Comparison of ENCODE assay signal across 19 mouse cellular contexts in genomic region chr9:22166686-22167085, GRCm38 (mm10). TPM values are rescaled to one million over a fixed set of nuclear protein-coding genes. Genes with fewer than 3 reads are reported as not detected.
A peak's percentile ranks its signal among the peaks of the same experiment; 100 is the strongest.
DNase-seq lines count a peak whose midpoint lies in the region; ATAC-seq and TF ChIP-seq lines count a peak whose summit lies in the region.
"Had no signal": no experiment of that assay in that cellular context is flagged by ENCODE, and none has a peak within 500 bp of the region (broad histone marks: within the 10 kb centered on the region; RNA-seq: fewer than 3 reads in every experiment).

No protein-coding gene starts in this region.

- TF ChIP-seq CTCF in hindbrain, postnatal 0 days (IDR thresholded peaks at IDR 0.05; ENCODE audit: low read depth), result peak; percentile 33; the same call in 1 of the 2 replicates
- TF ChIP-seq CTCF in MEL (IDR thresholded peaks at IDR 0.05 in 2 of 3, conservative IDR thresholded peaks at IDR 0.05 in 1 of 3; ENCODE audit: control insufficient read depth in 1 of 3, insufficient read depth in 1 of 3, low read depth in 2 of 3, low read length in 3 of 3, poor library complexity in 1 of 3, severe bottlenecking in 1 of 3), result peak; percentile 59 to 65 (median 61)

- 91% methylated on average over 10 of the region's 10 CpGs for WGBS in hindbrain, postnatal 0 days
- WGBS in hindbrain, embryonic 12.5 days, result 90% methylated on average over 10 of the region's 10 CpGs

- no peak for ATAC-seq in hindbrain, postnatal 0 days
- ATAC-seq in hindbrain, embryonic 12.5 days (ENCODE audit: low FRiP score), result no peak
- ATAC-seq: midbrain, embryonic 15.5 days had no signal

- TF ChIP-seq EP300 in MEL (IDR thresholded peaks at IDR 0.05; ENCODE audit: low read depth in 1 of 2, low read length in 2 of 2), result no peak

- no peaks in the 10 kb centered on the region for H3K36me3 ChIP-seq in hindbrain, postnatal 0 days (ENCODE audit: insufficient read depth, low read length)
- no peaks in the 10 kb centered on the region for H3K36me3 ChIP-seq in hindbrain, embryonic 12.5 days
- H3K36me3 ChIP-seq in MEL (ENCODE audit: control insufficient read depth in 1 of 2, insufficient read depth in 2 of 2, low read length in 2 of 2), result no peaks in the 10 kb centered on the region
- H3K36me3 ChIP-seq: forebrain, embryonic 12.5 days; limb, embryonic 15.5 days; midbrain, embryonic 15.5 days had no signal

- no peak for TF ChIP-seq POLR2A in MEL (IDR thresholded peaks at IDR 0.05; ENCODE audit: control insufficient read depth in 1 of 2, insufficient read depth in 1 of 2, low read depth in 1 of 2, low read length in 2 of 2, poor library complexity in 1 of 2)

- no peak overlapping the region for H3K27ac ChIP-seq in hindbrain, postnatal 0 days
- no peak overlapping the region for H3K27ac ChIP-seq in hindbrain, embryonic 12.5 days
- H3K27ac ChIP-seq in MEL (ENCODE audit: control insufficient read depth, low read depth, low read length), result no peak overlapping the region
- H3K27ac ChIP-seq: forebrain, embryonic 12.5 days; limb, embryonic 15.5 days; midbrain, embryonic 15.5 days had no signal

- TF ChIP-seq RAD21 in MEL (IDR thresholded peaks at IDR 0.05; ENCODE audit: low read depth, low read length), result peak; percentile 50

- no peak overlapping the region for H3K4me3 ChIP-seq in hindbrain, postnatal 0 days (ENCODE audit: low read length)
- no peak overlapping the region for H3K4me3 ChIP-seq in hindbrain, embryonic 12.5 days
- no peak overlapping the region for H3K4me3 ChIP-seq in MEL (ENCODE audit: control insufficient read depth in 1 of 2, insufficient read depth in 1 of 2, low read depth in 2 of 2, low read length in 2 of 2)
- H3K4me3 ChIP-seq: forebrain, embryonic 12.5 days; limb, embryonic 15.5 days; midbrain, embryonic 15.5 days had no signal

- no peaks in the 10 kb centered on the region for H3K27me3 ChIP-seq in hindbrain, postnatal 0 days (ENCODE audit: insufficient read depth, low read length)
- H3K27me3 ChIP-seq in hindbrain, embryonic 12.5 days, result peaks cover 4% of the 10 kb centered on the region; the same call in 1 of the 2 replicates
- peaks cover 0 to 2% of the 10 kb centered on the region in 2 experiments; a peak in 1 of 4 replicates for H3K27me3 ChIP-seq in MEL (ENCODE audit: control insufficient read depth in 1 of 2, insufficient read depth in 2 of 2, low read length in 2 of 2)
- H3K27me3 ChIP-seq: limb, embryonic 15.5 days; midbrain, embryonic 15.5 days had no signal

- H3K4me2 ChIP-seq in hindbrain, postnatal 0 days (ENCODE audit: low read depth, low read length), result no peak overlapping the region
- H3K4me2 ChIP-seq in hindbrain, embryonic 12.5 days (replicated peaks), result no peak overlapping the region
- H3K4me2 ChIP-seq: forebrain, embryonic 12.5 days; limb, embryonic 15.5 days; lung, embryonic 14.5 days; midbrain, embryonic 15.5 days had no signal

- no peaks in the 10 kb centered on the region for H3K79me2 ChIP-seq in MEL (ENCODE audit: control insufficient read depth, insufficient read depth, low read length, poor library complexity)

- H3K9ac ChIP-seq in hindbrain, postnatal 0 days (replicated peaks; ENCODE audit: low read length), result no peak overlapping the region
- no peak overlapping the region for H3K9ac ChIP-seq in hindbrain, embryonic 12.5 days
- H3K9ac ChIP-seq in MEL (ENCODE audit: control insufficient read depth, low read depth, low read length, poor library complexity, severe bottlenecking), result no peak overlapping the region
- H3K9ac ChIP-seq: forebrain, embryonic 12.5 days; limb, embryonic 15.5 days; lung, embryonic 14.5 days; midbrain, embryonic 15.5 days had no signal

- H3K9me3 ChIP-seq in hindbrain, postnatal 0 days (ENCODE audit: low read length), result no peaks in the 10 kb centered on the region
- 0 out of 2 replicates have a peak, but pooled peaks cover 3% of the 10 kb centered on the region for H3K9me3 ChIP-seq in hindbrain, embryonic 12.5 days (replicated peaks)
- H3K9me3 ChIP-seq in MEL (replicated peaks; ENCODE audit: insufficient read depth, low read length), result no peaks in the 10 kb centered on the region
- H3K9me3 ChIP-seq: limb, embryonic 15.5 days; midbrain, embryonic 15.5 days had no signal

- peaks cover 5% of the 10 kb centered on the region; the same call in 1 of the 2 replicates for H3K4me1 ChIP-seq in hindbrain, postnatal 0 days (ENCODE audit: insufficient read depth, low read length)
- H3K4me1 ChIP-seq in hindbrain, embryonic 12.5 days, result peaks cover 5% of the 10 kb centered on the region; the same call in 1 of the 2 replicates
- no peaks in the 10 kb centered on the region for H3K4me1 ChIP-seq in MEL (ENCODE audit: control insufficient read depth in 1 of 2, insufficient read depth in 2 of 2, low read length in 2 of 2)
- H3K4me1 ChIP-seq: midbrain, embryonic 15.5 days had no signal

- DNase-seq in hindbrain, postnatal 0 days (ENCODE audit: low spot score), result no peak
- peak; percentile 7 for DNase-seq in lung, postnatal 36 days
- DNase-seq in lung, postnatal 14 days, result no peak
- DNase-seq in MEL (ENCODE audit: low read depth, low spot score), result peak; percentile 62
- DNase-seq in testis, postnatal 14 days (ENCODE audit: low spot score), result peak; percentile 75
- DNase-seq in right cerebral cortex, postnatal 4 days, result no peak
- DNase-seq: cerebellum, adult 8-10 months; heart, adult 18-20 months; layer of hippocampus, adult 9-11 months; lung, embryonic 14.5 days; retina, postnatal 1 day had no signal

TF ChIP-seq in MEL, 35 proteins besides CTCF, POLR2A, EP300 and RAD21:
- TF ChIP-seq SMC3 (IDR thresholded peaks at IDR 0.05; ENCODE audit: low read depth, low read length) (peak; percentile 28; the same call in 1 of the 2 replicates), ZC3H11A (IDR thresholded peaks at IDR 0.05; ENCODE audit: low read depth, low read length) (no peak), TBP (IDR thresholded peaks at IDR 0.05; ENCODE audit: low read depth, low read length) (no peak)

RNA-seq across cellular contexts. Expression of gene Pigyl, which starts 10.0 kb away (rescaled TPM):
- 20.5 and 37.1 TPM in 2 replicates for total RNA-seq in hindbrain, postnatal 0 days (2014; rRNA removed)
- 109 and 111 TPM in 2 replicates for polyA plus RNA-seq in hindbrain, postnatal 0 days (2015; fragmentation: Nextera tagmentation; extraction: Ambion mirVana)
- 58.8 and 65.6 TPM in 2 replicates for polyA plus RNA-seq in hindbrain, embryonic 12.5 days (2016; fragmentation: Nextera tagmentation; extraction: Ambion mirVana)
- 80.2 and 103 TPM in 2 replicates for total RNA-seq in MEL (2012; rRNA removed)
- 100 to 1,000 TPM in 1 of 2 experiments, not detected in 1; 146 TPM for polyA plus RNA-seq in MEL (2012; ENCODE audit: insufficient read depth in 1 of 2, insufficient read length in 2 of 2, low read depth in 1 of 2, low replicate concordance in 2 of 2, missing spikeins in 1 of 2)

RNA-seq across cellular contexts. Expression of gene Zfp872, which starts 21.2 kb away (rescaled TPM):
- total RNA-seq in hindbrain, postnatal 0 days (2014; rRNA removed), result 0.26 TPM in 1 of 2 replicates, not detected in the other
- 0.24 and 0.33 TPM in 2 replicates for polyA plus RNA-seq in hindbrain, postnatal 0 days (2015; fragmentation: Nextera tagmentation; extraction: Ambion mirVana)
- polyA plus RNA-seq in hindbrain, embryonic 12.5 days (2016; fragmentation: Nextera tagmentation; extraction: Ambion mirVana), result 0.26 TPM in 1 of 2 replicates, not detected in the other
- not detected in 2 replicates for total RNA-seq in MEL (2012; rRNA removed)
- polyA plus RNA-seq in MEL (2012; ENCODE audit: insufficient read depth in 1 of 2, insufficient read length in 2 of 2, low read depth in 1 of 2, low replicate concordance in 2 of 2, missing spikeins in 1 of 2), result not detected
- total RNA-seq: CH12.LX; megakaryocyte, adult 5-6 weeks had no signal
- polyA plus RNA-seq: hindbrain, embryonic 11.5 days; small intestine, adult 2 months had no signal

RNA-seq across cellular contexts. Expression of gene Acp5, which starts 31.2 kb away (rescaled TPM):
- total RNA-seq in hindbrain, postnatal 0 days (2014; rRNA removed), result 0.18 and 1.8 TPM in 2 replicates
- polyA plus RNA-seq in hindbrain, postnatal 0 days (2015; fragmentation: Nextera tagmentation; extraction: Ambion mirVana), result 0.63 and 1.2 TPM in 2 replicates
- 8.3 and 9.8 TPM in 2 replicates for polyA plus RNA-seq in hindbrain, embryonic 12.5 days (2016; fragmentation: Nextera tagmentation; extraction: Ambion mirVana)
- total RNA-seq in MEL (2012; rRNA removed), result 5.8 and 15.6 TPM in 2 replicates
- 10 to 100 TPM in 1 of 2 experiments, not detected in 1; 17.4 TPM for polyA plus RNA-seq in MEL (2012; ENCODE audit: insufficient read depth in 1 of 2, insufficient read length in 2 of 2, low read depth in 1 of 2, low replicate concordance in 2 of 2, missing spikeins in 1 of 2)

RNA-seq across cellular contexts. Expression of gene Elof1, which starts 49.7 kb away (rescaled TPM):
- 142 and 165 TPM in 2 replicates for total RNA-seq in hindbrain, postnatal 0 days (2014; rRNA removed)
- polyA plus RNA-seq in hindbrain, postnatal 0 days (2015; fragmentation: Nextera tagmentation; extraction: Ambion mirVana), result 171 and 178 TPM in 2 replicates
- 161 and 177 TPM in 2 replicates for polyA plus RNA-seq in hindbrain, embryonic 12.5 days (2016; fragmentation: Nextera tagmentation; extraction: Ambion mirVana)
- total RNA-seq in MEL (2012; rRNA removed), result 390 and 421 TPM in 2 replicates
- 100 to 1,000 TPM in 1 of 2 experiments, not detected in 1; 505 TPM for polyA plus RNA-seq in MEL (2012; ENCODE audit: insufficient read depth in 1 of 2, insufficient read length in 2 of 2, low read depth in 1 of 2, low replicate concordance in 2 of 2, missing spikeins in 1 of 2)

RNA-seq across cellular contexts. Expression of gene Zfp809, which starts 58.8 kb away (rescaled TPM):
- total RNA-seq in hindbrain, postnatal 0 days (2014; rRNA removed), result 5.3 and 6.4 TPM in 2 replicates
- 6.1 and 8.4 TPM in 2 replicates for polyA plus RNA-seq in hindbrain, postnatal 0 days (2015; fragmentation: Nextera tagmentation; extraction: Ambion mirVana)
- 10.5 and 11.5 TPM in 2 replicates for polyA plus RNA-seq in hindbrain, embryonic 12.5 days (2016; fragmentation: Nextera tagmentation; extraction: Ambion mirVana)
- 58.6 and 67.8 TPM in 2 replicates for total RNA-seq in MEL (2012; rRNA removed)
- polyA plus RNA-seq in MEL (2012; ENCODE audit: insufficient read depth in 1 of 2, insufficient read length in 2 of 2, low read depth in 1 of 2, low replicate concordance in 2 of 2, missing spikeins in 1 of 2), result 100 to 1,000 TPM in 1 of 2 experiments, not detected in 1; 101 TPM

Comparison
In these comparisons a context has a peak if more than half of its experiments do, and no peak if none do; other contexts are left out.
1. DNase-seq: peak in lung, postnatal 36 days (single experiment), MEL (single experiment) and testis, postnatal 14 days (single experiment); none in hindbrain, postnatal 0 days (single experiment), lung, postnatal 14 days (single experiment) and right cerebral cortex, postnatal 4 days (single experiment).